Mouse (Mus musculus): ENCODE measurements around the gene Cacna1a.

Cacna1a gene

DNA sequence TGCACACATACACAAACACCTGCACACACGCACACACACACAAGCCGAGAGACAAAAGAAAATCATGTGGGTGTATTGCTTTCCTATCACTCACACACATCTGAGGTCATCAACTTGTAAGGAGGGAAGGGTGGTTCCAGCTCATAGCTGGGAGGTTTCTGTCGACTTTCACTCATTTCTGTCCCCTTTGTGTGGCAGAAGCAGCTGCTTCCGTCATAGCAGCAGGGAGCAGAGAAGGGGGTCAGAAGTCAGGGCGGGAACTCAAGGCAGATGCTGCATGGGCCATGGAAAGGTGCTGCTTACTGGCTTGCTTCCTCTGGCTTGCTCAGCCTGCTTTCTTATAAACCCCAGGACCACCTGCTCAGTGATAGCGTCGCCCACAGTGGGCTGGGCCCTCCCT lies 154.2 kb downstream of the Cacna1a start:
- DNase-seq (ENCODE audit: low spot score) = no peak

DNA sequence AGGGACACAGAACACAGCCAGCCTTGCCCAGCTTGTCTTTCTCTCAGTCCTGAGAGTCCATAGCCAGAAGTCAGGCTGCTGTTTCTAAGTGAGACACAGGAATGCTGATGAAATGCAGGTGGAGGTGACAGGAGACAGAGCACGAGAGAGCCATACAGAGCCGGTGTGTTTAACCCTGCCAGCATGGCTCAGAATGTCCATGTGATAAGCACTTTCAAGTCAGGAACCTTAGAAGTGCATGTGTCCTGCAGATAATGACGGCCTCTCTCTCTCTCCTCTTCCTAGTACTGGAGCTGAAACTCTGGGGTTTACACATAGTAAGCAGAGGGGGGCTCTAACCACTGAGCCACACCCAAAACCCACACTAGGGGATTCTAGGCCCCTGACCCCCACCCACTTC lies 157.3 kb downstream of the Cacna1a start:
- DNase-seq (ENCODE audit: low spot score) = no peak

DNA sequence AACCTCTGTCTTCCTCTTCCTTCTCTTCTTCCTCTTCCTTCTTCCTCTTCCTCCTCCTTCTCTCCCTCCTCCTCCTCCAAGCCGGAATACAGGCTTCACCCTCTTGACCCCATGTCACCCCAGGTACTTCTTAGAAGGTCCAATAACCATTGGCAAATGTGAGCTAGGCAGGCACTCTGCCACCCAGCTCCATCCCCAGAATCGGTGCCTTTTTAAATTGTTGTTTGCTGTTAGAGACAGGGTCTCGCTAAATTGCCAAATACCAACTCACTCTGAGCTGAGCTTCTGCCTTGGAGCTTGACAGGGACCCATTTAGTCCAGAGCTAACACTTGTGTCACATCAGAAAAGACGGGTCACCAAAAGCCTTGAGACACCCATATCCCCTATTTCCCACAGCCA lies 164.2 kb downstream of the Cacna1a start:
- no peak for DNase-seq (ENCODE audit: low spot score)

DNA sequence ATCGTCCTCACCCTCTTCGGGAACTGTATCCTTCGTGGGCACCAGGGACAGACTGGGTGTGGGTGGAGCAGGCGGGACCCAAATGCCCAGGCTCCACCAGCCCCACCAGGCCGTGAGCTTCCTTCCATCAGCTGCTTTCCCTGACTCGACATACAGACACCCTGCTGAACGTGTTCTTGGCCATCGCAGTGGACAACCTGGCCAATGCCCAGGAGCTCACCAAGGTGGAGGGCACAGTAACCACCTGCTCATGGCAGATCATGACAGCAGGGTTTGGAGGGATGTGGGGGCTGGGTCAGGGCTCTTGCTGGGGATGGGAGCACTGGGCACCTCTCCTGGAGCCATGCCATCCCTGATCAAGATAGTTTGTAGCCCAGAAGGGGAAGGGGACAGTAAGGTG lies 164.9 kb downstream of the Cacna1a start:
- no peak for DNase-seq (ENCODE audit: low spot score)

DNA sequence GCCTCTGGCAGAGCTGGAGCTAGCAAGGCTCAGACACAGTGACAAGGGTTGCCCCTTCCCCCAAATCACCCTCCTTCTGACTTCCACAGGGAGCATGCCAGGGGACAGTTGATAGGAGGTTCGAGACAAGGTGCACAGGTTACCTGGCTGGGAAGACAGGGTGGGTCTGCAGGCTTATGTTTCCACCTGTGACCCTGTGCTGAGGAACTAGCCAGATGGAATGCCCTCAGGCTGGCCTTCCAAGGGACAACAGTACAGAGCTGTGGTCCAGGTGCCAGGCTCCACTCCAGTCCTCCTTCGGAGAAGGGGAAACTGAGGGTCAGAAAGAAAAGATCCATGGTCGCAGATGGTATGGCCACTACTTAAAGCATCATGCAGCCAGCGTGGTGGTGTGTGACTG lies 165.4 kb downstream of the Cacna1a start:
- no peak for DNase-seq (ENCODE audit: low spot score)

DNA sequence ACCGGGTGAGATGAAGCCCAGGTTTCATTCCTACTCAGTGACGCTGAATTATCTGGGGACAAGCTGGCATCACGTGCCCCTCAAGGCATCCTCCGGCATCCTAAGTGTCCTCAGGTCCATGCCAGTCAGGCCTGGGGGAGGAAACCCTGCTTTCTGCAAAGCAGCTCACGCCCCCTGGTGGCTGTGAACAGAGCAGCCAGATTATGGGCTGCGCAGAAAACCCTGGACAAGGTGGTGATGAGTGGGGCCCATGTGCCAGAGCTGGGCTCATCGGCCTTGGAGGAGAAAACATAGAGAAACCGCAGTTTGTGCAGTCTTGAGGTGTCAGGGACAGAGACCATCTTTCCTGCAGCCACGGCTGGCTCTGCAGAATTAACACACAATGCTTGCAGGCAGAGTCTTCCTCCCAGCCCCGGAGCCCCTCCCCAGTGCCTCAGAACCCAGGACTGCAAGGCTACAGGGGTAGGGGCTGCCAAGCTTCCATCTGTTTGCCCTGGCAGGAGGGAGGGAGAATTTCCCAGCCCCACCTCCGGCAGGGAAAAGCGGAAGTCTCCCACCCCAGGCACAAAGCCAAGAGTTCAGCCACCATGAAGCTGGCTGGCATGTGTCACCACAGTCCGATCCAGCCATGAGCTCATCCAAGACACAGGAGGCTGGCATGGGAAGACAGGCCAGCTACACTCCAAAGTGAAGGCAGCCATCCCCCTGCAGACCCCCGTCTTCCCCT lies 166.2 kb downstream of the Cacna1a start:
- DNase-seq (ENCODE audit: low spot score) = peak; percentile 94

DNA sequence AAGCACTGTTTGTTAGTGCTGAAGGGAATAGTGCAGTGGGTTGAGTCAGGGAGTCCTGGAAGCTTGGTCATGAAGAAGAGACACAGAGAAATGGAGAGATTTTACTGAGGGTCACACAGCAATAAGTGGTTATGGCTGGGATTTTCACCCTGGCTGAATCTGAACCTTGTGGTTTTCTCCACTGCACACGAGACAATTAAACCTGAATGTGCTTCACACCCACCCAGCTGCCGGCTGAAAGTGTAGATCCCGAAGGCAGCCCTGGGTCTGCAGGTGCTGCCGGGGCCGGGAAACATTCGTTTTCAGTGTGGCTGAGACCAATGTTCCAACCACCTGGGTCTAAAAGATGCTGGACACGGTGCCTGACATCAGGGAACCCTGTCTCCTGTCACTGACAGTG lies 167.0 kb downstream of the Cacna1a start:
- no peak for DNase-seq (ENCODE audit: low spot score)

DNA sequence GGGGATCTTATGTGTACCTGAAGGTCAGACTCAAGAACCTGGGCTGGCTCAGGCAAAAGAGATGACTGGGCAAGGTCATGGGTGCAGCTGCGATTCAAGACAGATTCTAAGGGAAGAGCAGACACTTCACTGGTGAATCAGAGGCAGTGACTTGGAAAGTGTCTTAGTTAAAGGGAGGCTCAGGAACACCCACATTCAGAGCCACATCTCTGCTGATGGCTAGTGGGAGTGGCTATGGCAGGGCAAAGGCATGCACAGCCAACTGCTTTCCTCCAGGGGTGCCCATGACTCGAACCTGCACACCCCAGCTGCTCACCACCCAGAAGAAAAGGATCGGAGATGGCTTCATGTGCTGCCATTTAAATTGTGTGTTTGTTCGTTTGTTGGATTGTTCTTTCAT lies 169.7 kb downstream of the Cacna1a start:
- DNase-seq (ENCODE audit: low spot score) = no peak

DNA sequence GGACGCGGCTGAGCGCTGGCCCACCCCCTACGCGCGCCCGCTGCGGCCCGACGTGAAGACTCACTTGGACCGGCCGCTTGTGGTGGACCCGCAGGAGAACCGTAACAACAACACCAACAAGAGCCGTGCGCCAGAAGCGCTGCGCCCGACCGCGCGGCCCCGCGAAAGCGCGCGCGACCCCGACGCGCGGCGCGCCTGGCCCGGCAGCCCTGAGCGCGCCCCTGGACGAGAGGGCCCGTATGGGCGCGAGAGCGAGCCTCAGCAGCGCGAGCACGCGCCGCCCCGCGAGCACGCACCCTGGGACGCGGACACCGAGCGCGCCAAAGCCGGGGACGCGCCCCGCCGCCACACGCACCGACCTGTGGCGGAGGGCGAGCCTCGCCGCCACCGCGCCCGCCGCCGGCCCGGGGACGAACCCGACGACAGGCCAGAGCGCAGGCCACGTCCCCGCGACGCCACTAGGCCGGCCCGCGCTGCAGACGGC lies 170.9 kb downstream of the Cacna1a start:
- no peak for DNase-seq (ENCODE audit: low spot score)

DNA sequence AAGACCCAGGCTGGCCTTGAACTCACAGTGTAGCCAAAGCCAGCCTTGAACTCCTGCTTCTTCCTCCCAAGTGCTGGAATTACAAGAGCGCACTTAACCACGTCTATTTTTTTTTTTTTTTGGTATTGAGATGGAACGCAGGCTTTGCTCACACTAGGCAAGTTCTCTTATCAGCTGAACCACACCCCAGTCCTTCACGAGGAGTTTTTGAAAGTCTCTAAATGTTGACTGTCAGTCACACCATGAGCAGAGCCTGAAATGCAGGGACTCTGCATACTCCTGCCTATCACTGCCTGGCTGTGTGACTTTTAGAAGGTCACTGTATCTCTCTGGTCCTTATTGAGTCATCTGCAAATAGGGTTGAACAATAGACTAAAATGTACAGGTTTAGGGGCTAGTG lies 173.5 kb downstream of the Cacna1a start:
- DNase-seq (ENCODE audit: low spot score) = no peak

DNA sequence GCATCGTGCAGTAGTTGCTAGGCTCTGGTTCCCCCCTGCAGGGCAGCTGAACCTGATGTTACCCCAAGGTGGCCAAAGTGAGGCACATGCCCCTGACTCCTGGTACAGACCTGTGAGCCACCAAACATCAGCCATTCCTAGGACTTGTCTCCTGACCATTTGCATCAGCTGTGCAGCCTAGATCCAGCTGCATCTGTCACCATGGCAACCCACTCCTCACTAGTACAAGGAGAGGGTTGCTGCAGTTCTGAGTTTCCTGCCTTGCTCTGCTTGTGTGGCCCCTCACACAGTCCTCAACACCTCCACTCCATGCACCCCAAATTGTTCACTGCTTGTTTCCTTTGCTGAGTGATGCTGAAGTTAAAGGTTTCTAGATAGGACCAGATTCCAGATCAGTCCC lies 175.8 kb downstream of the Cacna1a start:
- no peak for DNase-seq (ENCODE audit: low spot score)

DNA sequence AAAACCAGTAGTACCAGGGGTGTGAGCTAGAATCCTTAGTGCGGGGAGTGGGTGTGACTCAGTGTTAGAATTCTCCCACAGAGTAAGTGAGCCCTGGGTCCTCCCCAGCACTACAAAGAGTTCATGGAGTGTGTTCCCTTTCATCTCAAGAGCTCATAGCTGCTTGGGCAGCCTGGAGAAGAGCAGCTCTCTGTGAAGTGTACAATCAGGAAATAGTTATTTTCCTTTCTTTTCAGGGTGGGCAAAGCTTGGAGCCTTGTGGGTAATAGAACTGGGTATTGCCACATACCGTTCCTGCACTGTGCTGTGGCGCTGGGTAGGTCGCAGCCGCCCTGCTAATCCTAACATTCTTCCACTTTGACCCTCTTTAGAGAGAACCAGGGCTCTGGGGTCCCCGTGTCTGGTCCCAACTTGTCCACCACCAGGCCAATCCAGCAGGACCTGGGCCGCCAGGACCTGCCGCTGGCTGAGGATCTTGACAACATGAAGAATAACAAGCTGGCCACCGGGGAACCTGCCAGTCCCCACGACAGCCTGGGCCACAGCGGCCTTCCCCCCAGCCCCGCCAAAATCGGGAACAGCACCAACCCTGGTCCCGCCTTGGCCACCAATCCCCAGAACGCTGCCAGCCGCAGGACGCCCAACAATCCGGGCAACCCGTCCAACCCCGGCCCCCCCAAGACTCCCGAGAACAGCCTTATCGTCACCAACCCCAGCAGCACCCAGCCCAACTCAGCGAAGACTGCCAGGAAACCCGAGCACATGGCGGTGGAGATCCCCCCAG lies 177.5 kb downstream of the Cacna1a start:
- DNase-seq (ENCODE audit: low spot score) = no peak

DNA sequence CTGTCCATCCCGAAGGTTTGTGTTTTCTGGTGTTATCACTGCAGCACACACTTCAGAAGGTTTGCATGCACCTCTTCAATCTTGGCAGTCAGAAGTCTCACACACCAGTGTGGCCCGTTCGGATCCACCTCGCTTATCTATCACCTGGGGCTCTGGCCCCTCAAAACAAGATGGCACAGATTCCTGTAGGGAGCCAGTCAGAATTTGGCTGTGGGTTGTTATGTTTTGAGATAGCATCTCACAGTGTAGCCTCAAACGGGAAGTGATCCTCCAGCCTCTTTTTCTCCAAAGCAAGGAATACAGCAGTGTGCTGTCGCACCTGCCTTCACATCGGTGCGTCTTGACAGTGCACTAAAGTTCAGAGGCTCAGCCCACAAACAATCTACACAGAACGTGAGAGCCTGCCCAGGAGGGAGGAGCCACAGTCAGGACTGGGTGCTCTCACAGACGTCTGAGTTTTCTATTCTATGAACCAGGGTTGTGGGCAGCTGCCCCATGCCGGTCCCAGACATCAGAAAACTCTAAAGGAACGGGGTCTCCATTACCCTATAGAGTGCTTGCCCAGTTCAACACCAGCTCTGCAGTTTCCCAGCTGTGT lies 178.7 kb downstream of the Cacna1a start:
- no peak for DNase-seq (ENCODE audit: low spot score)

DNA sequence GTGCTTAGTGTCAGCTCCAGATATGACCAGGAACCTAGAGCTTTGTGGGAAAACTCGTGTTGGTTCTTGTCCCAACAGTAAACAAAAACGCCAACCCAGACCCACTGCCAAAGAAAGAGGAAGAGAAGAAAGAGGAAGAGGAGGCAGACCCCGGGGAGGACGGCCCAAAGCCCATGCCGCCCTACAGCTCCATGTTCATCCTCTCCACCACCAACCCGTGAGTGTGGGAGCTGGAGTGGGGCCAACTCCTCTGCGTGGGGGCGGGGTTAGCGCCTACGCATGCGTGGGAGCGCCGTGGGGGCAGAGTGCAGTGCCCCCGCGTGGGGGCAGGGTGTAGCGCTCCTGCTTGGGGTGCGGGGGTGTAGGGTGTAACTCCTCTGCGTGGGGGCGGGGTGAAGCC lies 179.3 kb downstream of the Cacna1a start:
- peak; percentile 50 for DNase-seq (ENCODE audit: low spot score)

DNA sequence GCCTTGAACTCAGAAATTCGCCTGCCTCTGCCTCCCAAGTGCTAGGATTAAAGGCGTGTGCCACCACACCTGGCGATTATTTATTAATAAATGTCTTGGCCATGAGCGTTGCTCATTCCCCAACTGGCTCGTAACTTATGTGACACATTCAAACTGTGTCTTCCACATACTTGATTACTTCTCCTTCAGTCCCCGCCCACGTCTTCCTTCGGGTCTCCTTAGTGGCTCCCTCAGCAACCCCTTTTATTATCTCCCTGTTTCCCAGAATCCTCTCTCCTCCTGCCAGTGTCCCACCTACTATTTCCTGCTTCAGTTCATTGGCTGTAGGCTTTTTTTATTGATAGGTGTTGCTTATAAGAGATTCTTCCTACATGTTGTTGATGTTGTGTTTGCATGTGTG lies 180.5 kb downstream of the Cacna1a start:
- no peak for DNase-seq (ENCODE audit: low spot score)

DNA sequence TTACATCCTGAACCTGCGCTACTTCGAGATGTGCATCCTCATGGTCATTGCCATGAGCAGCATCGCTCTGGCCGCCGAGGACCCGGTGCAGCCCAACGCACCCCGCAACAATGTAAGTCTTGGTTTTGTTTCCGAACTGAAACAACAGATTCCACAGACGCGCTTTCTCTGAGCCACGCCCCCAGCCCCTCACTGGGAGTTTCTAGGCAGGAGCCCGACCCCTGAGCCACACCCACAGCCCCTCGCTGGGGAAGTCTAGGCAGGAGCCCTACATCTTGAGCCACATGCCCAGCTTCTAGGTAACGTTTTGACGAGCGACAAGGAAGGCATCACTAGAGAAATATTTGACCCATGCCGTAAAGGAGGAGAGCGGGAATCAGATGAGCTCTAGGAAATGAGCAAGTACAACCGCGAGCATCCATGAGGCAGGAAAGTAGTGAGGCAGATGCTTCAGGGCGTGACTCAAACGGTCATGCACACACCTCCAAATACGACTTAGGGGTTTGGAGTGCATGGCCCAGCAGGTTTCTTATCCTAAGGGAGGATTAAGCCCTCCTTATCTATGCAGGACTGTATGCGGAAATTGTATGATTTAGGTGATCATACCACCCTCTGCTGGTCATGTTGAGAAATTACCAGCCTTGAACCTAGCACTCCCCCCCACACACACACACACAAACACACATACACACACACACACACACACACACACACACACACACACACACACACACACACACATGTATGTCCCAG lies 181.9 kb downstream of the Cacna1a start:
- peak; percentile 66 for DNase-seq (ENCODE audit: low spot score)

DNA sequence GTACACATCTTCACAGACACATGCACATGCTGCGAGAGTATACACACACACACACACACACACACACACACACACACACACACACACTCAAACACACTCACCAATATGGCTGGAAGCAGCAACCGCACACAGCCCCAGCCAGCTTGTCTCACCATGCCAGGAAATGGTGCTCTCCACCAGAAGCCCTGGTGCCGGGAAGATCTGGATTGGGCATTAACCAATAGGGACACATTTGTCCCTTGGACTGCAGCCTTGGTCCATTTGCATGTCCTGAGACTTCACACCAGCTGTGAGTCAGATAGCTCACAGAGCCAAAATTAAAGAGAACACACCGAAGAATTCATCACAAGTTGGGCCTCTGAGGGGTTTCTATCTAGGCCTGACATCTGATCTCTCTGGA lies 189.2 kb downstream of the Cacna1a start:
- no peak for DNase-seq (ENCODE audit: low spot score)

DNA sequence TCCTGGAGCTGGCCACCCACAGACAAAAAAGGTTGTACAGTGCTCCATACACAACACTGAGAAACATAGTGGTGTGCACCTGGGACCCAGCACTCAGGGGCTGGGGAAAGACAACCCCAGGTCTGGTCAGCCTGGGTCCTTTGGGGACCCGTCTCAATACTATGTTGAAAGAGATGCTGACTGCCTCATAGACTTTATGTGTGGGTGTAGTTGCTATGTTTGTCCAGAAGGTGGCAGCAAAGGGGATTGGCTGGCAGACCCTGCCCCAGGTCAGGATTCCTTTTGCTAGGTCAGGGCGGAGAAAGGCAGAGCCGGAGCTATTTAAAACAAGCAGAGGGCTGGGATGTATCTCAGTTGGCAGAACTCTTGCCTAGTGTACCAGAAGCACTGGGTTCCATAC lies 191.4 kb downstream of the Cacna1a start:
- peak; percentile 67 for DNase-seq (ENCODE audit: low spot score)

DNA sequence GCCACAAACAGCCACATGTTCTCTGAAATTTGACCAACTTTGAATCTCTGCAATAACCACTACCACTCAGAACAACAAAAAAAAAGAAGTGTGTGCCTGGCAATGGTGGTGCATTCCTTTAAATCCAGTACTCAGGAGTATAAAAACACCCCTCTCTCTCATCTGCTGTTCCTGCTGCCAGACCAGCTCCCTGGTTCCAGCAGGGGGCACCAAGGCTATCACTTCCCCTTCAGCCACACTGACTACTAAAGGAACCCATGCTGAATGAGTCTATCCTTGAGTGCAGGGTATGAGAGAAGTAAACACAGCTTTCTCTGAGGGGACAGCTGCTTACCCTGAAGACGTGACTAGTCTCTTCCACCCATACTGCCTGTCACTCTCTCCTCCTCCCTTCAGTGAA lies 197.1 kb downstream of the Cacna1a start:
- no peak for DNase-seq (ENCODE audit: low spot score)

DNA sequence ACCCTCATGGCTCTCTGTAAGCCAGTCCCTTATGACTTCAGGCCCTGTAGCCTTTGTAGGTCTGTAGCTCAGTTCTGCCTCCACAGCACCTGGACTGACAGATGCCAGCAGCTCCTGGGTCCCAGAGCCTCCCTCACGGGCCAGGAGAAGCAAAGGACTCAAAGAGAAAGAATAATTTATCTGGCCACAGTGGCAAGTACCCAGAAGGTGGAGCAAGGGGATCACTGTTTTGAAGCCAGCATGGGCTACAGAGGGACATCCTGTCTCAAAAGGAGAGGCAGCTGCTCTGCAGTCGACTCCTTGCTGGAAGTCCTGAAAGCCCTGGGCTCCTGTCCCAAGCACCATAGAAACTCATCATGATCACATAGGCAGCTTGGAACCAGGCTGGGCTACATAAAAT lies 198.0 kb downstream of the Cacna1a start:
- no peak for DNase-seq (ENCODE audit: low spot score)

DNA sequence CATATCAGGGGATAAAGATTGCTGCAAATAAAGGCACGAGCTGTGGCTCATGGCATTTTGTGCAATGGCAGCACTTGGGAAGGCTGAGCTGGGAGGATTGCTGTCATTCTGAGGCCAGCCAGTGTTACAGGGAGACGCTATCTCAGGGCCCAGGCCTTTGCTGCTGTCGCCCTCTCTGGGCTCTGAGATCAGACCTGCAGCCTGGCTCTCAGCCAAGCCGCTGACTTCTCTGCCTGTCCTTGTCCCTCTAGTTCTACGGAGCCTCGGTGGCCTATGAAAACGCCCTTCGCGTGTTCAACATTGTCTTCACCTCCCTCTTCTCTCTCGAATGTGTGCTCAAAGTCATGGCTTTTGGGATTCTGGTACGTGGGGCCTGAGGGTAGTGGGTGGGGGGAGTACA lies 200.3 kb downstream of the Cacna1a start:
- peak; percentile 55 for DNase-seq (ENCODE audit: low spot score)

DNA sequence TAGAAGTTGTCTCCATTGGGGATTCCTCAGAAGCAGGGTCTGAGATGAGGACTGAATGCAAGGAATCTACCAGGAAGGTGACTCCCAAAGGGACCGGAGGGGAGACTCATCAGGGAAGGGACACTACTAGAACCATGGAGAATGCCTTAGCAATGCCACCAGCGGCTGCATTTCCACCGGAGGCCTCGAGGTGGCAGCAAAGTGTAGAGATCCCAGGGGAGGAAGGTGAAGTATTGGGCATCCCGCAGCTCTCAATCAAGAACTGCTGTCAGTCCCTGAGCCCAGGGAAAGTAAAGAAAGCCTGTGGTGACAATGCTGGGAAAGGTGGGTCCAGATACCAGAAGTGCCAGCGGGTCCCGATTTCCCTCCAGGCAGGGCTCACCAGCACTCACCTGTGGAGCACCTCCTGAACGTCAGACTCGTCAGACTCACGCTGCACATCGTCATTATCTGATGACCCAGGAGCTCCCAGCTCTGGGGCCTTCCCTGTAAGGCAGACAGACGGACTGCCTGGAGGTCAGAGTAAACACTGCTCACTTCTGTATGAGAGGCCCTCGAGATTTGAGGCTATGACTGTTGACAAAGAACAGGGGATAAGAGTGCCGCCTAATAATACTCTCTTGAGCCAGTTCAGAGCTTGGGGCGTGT lies 203.9 kb downstream of the Cacna1a start:
- peak; percentile 84 for DNase-seq (ENCODE audit: low spot score)
